Mouse (Mus musculus): Measurements from ENCODE around the gene Pih1d2.

Gene Pih1d2

GRCm38 (mm10) chr9:50616766-50617603 lies at the start of gene Pih1d2, which contains the start of gene Nkapd1:
Gene Pih1d2, plus strand, starts transcription at chr9:50617321.
Gene Nkapd1, minus strand, starts transcription at chr9:50617464.
- in situ Hi-C loops (cut with MboI; ENCODE audit: low sequenced_read_pairs): no loop called here

- in situ Hi-C loops (cut with MboI; ENCODE audit: low sequenced_read_pairs): no loop called here
Observed at GRCm38 (mm10) chr9:50567372-50567771, 49.7 kb upstream of the Pih1d2 start.

GRCm38 (mm10) chr9:50567881-50568280 lies 49.2 kb upstream of the Pih1d2 start:
- in situ Hi-C loops (cut with MboI; ENCODE audit: low sequenced_read_pairs): no loop called here

GRCm38 (mm10) chr9:50569599-50570525 lies 47.3 kb upstream of the Pih1d2 start:
- in situ Hi-C loops (cut with MboI; ENCODE audit: low sequenced_read_pairs): no loop called here

GRCm38 (mm10) chr9:50580370-50580769 lies 36.8 kb upstream of the Pih1d2 start:
- in situ Hi-C loops (cut with MboI; ENCODE audit: low sequenced_read_pairs): no loop called here

- in situ Hi-C loops (cut with MboI; ENCODE audit: low sequenced_read_pairs): no loop called here
Observed at GRCm38 (mm10) chr9:50585145-50585818, 31.8 kb upstream of the Pih1d2 start.

- in situ Hi-C loops (cut with MboI; ENCODE audit: low sequenced_read_pairs): no loop called here
Observed at GRCm38 (mm10) chr9:50586955-50587354, 30.2 kb upstream of the Pih1d2 start.

GRCm38 (mm10) chr9:50590856-50591518 lies 26.1 kb upstream of the Pih1d2 start:
- in situ Hi-C loops (cut with MboI; ENCODE audit: low sequenced_read_pairs): no loop called here

- in situ Hi-C loops (cut with MboI; ENCODE audit: low sequenced_read_pairs): no loop called here
Observed at GRCm38 (mm10) chr9:50592955-50593354, 24.2 kb upstream of the Pih1d2 start.

- in situ Hi-C loops (cut with MboI; ENCODE audit: low sequenced_read_pairs): no loop called here
Observed at GRCm38 (mm10) chr9:50593544-50593943, 23.6 kb upstream of the Pih1d2 start.

GRCm38 (mm10) chr9:50594794-50595417 lies 22.2 kb upstream of the Pih1d2 start:
- in situ Hi-C loops (cut with MboI; ENCODE audit: low sequenced_read_pairs): no loop called here

- in situ Hi-C loops (cut with MboI; ENCODE audit: low sequenced_read_pairs): no loop called here
Observed at GRCm38 (mm10) chr9:50596973-50597372, 20.1 kb upstream of the Pih1d2 start.

- in situ Hi-C loops (cut with MboI; ENCODE audit: low sequenced_read_pairs): no loop called here
Observed at GRCm38 (mm10) chr9:50601536-50601935, 15.6 kb upstream of the Pih1d2 start.

GRCm38 (mm10) chr9:50602055-50602845 lies 14.9 kb upstream of the Pih1d2 start:
- in situ Hi-C loops (cut with MboI; ENCODE audit: low sequenced_read_pairs): no loop called here

GRCm38 (mm10) chr9:50603189-50603997 lies 13.7 kb upstream of the Pih1d2 start, which contains the start of the genes Sdhd and Timm8b:
Gene Sdhd, minus strand, starts transcription at chr9:50603812.
Gene Timm8b, plus strand, starts transcription at chr9:50603910.
- in situ Hi-C loops (cut with MboI; ENCODE audit: low sequenced_read_pairs): no loop called here

GRCm38 (mm10) chr9:50603998-50604324 lies 13.2 kb upstream of the Pih1d2 start:
- in situ Hi-C loops (cut with MboI; ENCODE audit: low sequenced_read_pairs): no loop called here

GRCm38 (mm10) chr9:50604338-50604737 lies 12.8 kb upstream of the Pih1d2 start:
- in situ Hi-C loops (cut with MboI; ENCODE audit: low sequenced_read_pairs): no loop called here

- in situ Hi-C loops (cut with MboI; ENCODE audit: low sequenced_read_pairs): no loop called here
Observed at GRCm38 (mm10) chr9:50612115-50612514, 5.0 kb upstream of the Pih1d2 start.

All from CH12F3 (cell line).